Mouse (Mus musculus) forebrain, embryonic 13.5 days (tissue): ENCODE results near the gene Tbc1d25. TPM values are rescaled to one million over a fixed set of nuclear protein-coding genes. Genes with fewer than 3 reads are reported as not detected.

ENCODE experiments used
- ATAC-seq: fragments of 200-750 bp; cut with Nextera tagmentation; 2 replicates; pipeline ENCODE4 v1.8.0; 2017
- H3K27ac ChIP-seq: fragments of 300-500 bp; sonication (generic); 2 replicates; pipeline ENCODE4 v1.5.1; 2015; ENCODE audit warnings: inconsistent platforms, mild to moderate bottlenecking, moderate library complexity
- H3K27me3 ChIP-seq: fragments of 300-500 bp; sonication (generic); 2 replicates; pipeline ENCODE4 v1.6.1; 2015; ENCODE audit warnings: mild to moderate bottlenecking, inconsistent platforms
- H3K36me3 ChIP-seq: fragments of 300-500 bp; sonication (generic); 2 replicates; pipeline ENCODE4 v1.6.1; 2015; ENCODE audit warnings: mild to moderate bottlenecking, inconsistent platforms; ENCODE audit not compliant: poor library complexity, severe bottlenecking
- H3K4me1 ChIP-seq: fragments of 300-500 bp; sonication (generic); 2 replicates; pipeline ENCODE4 v1.6.1; 2015; ENCODE audit warnings: inconsistent platforms
- H3K4me2 ChIP-seq: fragments of 300-500 bp; sonication (generic); 2 replicates; pipeline ENCODE4 v1.6.1; 2015; ENCODE audit warnings: inconsistent platforms, mild to moderate bottlenecking, moderate library complexity
- H3K4me3 ChIP-seq: fragments of 300-500 bp; sonication (generic); 2 replicates; pipeline ENCODE4 v1.5.1; 2015; ENCODE audit warnings: mild to moderate bottlenecking, inconsistent platforms
- H3K9ac ChIP-seq: fragments of 300-500 bp; sonication (generic); 2 replicates; pipeline ENCODE4 v1.6.1; 2015; ENCODE audit warnings: mild to moderate bottlenecking, inconsistent platforms
- H3K9me3 ChIP-seq: fragments of 300-500 bp; sonication (generic); replicated peaks from 2 replicates; pipeline ENCODE4 v1.6.1; 2016; ENCODE audit warnings: inconsistent platforms
- WGBS: fragments of 180-500 bp; shearing (Covaris S2); methylation state at CpG from one replicate; pipeline ENCODE4 v1.1.7; 2015; 5-methylcytosine and 5-hydroxymethylcytosine counted together
- polyA plus RNA-seq: library from polyadenylated mRNA; unstranded; fragments of >200 nt; fragmentation: Nextera tagmentation; extraction: Ambion mirVana; gene quantifications from 2 replicates; pipeline ENCODE4 v1.2.1, GENCODE M21; 2015

Gene Tbc1d25
- polyA plus RNA-seq, 1 experiment from 2014 or later: 14.2 TPM

DNA sequence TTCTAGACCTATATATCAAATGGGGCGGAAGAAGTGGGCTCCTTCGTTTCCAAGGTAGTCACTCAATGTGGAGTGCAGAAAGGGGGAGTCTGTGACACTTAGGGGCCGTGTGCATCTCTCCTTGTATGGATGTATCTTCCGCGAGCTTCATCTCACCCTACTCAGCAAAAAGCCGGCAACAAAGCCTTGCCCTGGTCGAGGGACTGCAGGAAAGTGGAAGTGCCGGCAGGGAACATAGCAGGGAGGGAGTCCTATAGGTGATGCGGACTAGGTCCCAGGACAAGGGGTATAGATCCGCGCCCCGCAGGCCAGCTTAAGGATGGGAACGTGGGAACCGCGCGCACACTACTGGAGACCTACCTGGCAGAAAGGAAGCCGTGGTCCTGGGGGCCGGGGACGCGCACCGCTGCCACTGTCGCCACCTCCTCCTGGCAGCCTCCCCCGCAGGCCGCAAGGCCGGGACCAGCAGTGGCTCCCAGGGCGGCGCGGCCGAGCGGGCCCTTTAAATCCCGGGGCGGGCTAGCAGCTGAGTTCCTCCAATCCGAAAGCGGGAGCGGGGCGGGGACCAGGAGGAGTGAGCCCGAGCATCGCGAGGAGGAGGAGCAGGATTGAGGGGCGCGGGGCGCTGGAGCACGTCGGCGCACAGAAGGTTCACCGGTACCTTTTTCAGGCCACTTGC, 30.2 kb upstream of the Tbc1d25 start, which contains the start of gene Porcn:
Gene Porcn (minus strand): TSS at position 511 of the 679 bp plus-strand sequence.
- Histone ChIP-seq H3K36me3 (0 out of 2 replicates have a peak, but pooled peaks cover 3% of the 10 kb centered on the region), H3K4me2 (peak within 1 kb of the TSS; percentile 59), H3K9me3 (no peaks in the 10 kb centered on the region), H3K9ac (peak within 1 kb of the TSS; percentile 64), H3K4me3 (peak within 1 kb of the TSS; percentile 50), H3K27me3 (no peaks in the 10 kb centered on the region), H3K27ac (no peak within 1 kb of the TSS), H3K4me1 (peaks cover 7% of the 10 kb centered on the region)
- peak; percentile 99 for ATAC-seq
- WGBS: 10% methylated on average over 43 of the region's 46 CpGs

DNA sequence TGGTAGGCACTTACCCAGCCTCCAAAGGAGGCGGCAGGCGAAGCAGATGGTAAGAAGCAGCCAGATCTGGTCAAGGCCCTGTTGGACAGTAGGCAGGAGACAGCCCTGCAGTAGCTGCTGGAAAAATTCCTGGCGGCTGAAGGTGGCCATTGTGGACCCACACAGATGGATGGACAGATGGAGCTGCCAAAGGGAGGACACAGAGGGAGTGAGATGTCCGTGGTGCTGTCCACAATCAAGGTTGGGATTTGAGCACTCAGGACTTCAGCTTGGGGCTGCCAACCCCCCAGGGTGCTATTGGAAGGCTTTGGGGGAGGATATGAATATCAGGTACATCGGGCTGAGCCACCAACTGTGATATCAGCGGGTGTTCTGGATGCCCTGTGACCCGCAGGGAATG, 29.6 kb upstream of the Tbc1d25 start:
- H3K9ac ChIP-seq: peak overlapping the region; percentile 64; the same call in 1 of the 2 replicates
- ATAC-seq: no peak

DNA sequence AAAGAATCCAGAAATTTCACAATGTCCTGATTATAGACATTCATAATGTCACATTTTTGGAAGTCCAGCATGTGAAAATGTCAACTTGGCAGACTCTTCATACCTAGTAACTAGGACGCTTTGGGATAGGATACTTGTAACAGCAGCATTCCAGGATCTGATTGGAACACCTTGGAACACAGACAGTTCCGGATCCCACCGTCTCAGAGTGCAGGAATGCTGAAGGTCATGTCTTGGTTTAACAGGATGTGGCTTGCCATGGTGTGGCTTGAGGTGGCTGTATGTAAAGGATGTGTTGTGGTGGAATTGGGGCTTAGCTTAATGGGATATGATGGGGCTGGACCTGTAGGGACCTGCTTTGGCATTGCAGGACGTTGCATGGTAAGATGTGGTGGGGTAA, 29.1 kb upstream of the Tbc1d25 start:
- Histone ChIP-seq H3K27me3 (no peaks in the 10 kb centered on the region), H3K27ac (no peak overlapping the region), H3K9ac (no peak overlapping the region), H3K9me3 (no peaks in the 10 kb centered on the region), H3K36me3 (0 out of 2 replicates have a peak, but pooled peaks cover 7% of the 10 kb centered on the region), H3K4me3 (no peak overlapping the region), H3K4me2 (peak overlapping the region; percentile 59; the same call in 1 of the 2 replicates), H3K4me1 (peaks cover 7% of the 10 kb centered on the region)
- ATAC-seq: no peak
- 68% methylated on average over 4 of the region's 4 CpGs for WGBS

More for the DNA sequence above, 29.6 kb upstream of the Tbc1d25 start:
- Histone ChIP-seq H3K27me3 (no peaks in the 10 kb centered on the region), H3K36me3 (0 out of 2 replicates have a peak, but pooled peaks cover 7% of the 10 kb centered on the region), H3K27ac (no peak overlapping the region), H3K4me2 (peak overlapping the region; percentile 59), H3K9me3 (no peaks in the 10 kb centered on the region), H3K4me1 (peaks cover 7% of the 10 kb centered on the region), H3K4me3 (peak overlapping the region; percentile 50)
- WGBS: 32% methylated on average over 7 of the region's 7 CpGs

DNA sequence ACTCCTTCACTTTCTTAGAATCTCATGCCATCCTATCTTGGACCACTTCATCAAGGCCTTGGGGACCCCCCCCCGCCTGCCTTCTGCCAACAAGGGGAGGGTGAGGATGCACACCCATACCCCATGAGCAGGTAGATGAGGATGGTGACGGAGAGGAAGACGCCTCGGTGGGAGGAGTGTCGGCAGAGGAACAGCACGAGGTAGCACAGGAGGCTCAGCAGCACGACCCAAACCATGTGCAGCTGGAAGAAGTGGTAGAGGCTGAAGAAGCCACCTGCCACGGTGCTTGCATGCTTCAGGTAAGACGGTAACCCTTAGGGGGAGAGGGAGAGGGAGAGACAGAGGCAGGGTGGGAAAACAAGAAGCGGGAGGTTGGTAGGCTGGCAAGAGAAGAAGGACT, 28.1 kb upstream of the Tbc1d25 start:
- H3K4me2 ChIP-seq: no peak overlapping the region
- WGBS: 79% methylated on average over 10 of the region's 10 CpGs
- peaks cover 10% of the 10 kb centered on the region; the same call in 1 of the 2 replicates for H3K36me3 ChIP-seq
- no peaks in the 10 kb centered on the region for H3K9me3 ChIP-seq
- no peak for ATAC-seq
- no peaks in the 10 kb centered on the region for H3K27me3 ChIP-seq
- peaks cover 7% of the 10 kb centered on the region for H3K4me1 ChIP-seq
- H3K27ac ChIP-seq: no peak overlapping the region
- no peak overlapping the region for H3K9ac ChIP-seq
- H3K4me3 ChIP-seq: no peak overlapping the region

DNA sequence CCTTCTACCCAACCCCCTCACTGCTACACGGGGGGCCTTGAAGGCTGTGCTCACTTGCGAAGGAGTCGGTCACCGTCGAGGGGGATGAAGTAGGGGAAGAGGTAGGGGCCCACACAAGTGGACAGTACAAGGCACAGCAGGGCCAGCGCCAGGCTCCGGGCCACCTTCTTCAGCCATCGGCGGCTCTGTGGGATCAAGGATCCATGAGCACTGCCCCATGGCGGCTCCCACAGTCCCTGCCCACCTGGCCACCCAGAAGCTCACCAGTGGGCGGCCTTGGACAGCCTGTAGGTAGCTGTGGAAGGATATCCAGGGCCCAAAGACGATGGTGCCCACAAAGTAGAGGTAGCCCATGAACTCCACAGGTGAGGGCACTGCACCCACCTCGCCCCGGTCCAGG, 27.1 kb upstream of the Tbc1d25 start:
- no peaks in the 10 kb centered on the region for H3K9me3 ChIP-seq
- H3K36me3 ChIP-seq: peaks cover 16% of the 10 kb centered on the region; the same call in 1 of the 2 replicates
- no peak for ATAC-seq
- no peak overlapping the region for H3K4me3 ChIP-seq
- no peak overlapping the region for H3K27ac ChIP-seq
- no peak overlapping the region for H3K9ac ChIP-seq
- H3K27me3 ChIP-seq: no peaks in the 10 kb centered on the region
- H3K4me2 ChIP-seq: no peak overlapping the region
- peaks cover 7% of the 10 kb centered on the region for H3K4me1 ChIP-seq
- WGBS: 91% methylated on average over 12 of the region's 14 CpGs

DNA sequence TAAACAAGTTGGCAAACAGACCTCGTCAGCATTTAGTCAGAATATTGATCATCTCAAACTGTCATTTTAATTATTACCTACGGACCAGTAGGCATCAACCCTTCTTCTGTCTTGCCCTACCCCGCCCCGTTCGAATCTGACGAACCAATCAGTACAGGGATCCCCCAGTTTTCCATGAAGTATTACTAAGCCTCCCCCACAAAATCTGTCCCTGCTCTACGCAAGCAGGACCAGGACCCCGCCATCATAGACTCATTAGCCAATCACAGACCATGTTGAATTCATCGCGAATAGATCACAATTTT, 17.4 kb upstream of the Tbc1d25 start, which contains the start of gene Ebp:
Gene Ebp (minus strand): TSS at position 94 of the 305 bp plus-strand sequence.
- Histone ChIP-seq H3K9me3 (no peaks in the 10 kb centered on the region), H3K27me3 (no peaks in the 10 kb centered on the region), H3K9ac (peak within 1 kb of the TSS; percentile 68), H3K27ac (peak within 1 kb of the TSS; percentile 51; the same call in 1 of the 2 replicates), H3K4me1 (no peaks in the 10 kb centered on the region), H3K4me2 (peak within 1 kb of the TSS; percentile 61), H3K36me3 (no peaks in the 10 kb centered on the region), H3K4me3 (peak within 1 kb of the TSS; percentile 48)
- WGBS: 27% methylated on average over 10 of the region's 10 CpGs
- ATAC-seq: peak; percentile 61

DNA sequence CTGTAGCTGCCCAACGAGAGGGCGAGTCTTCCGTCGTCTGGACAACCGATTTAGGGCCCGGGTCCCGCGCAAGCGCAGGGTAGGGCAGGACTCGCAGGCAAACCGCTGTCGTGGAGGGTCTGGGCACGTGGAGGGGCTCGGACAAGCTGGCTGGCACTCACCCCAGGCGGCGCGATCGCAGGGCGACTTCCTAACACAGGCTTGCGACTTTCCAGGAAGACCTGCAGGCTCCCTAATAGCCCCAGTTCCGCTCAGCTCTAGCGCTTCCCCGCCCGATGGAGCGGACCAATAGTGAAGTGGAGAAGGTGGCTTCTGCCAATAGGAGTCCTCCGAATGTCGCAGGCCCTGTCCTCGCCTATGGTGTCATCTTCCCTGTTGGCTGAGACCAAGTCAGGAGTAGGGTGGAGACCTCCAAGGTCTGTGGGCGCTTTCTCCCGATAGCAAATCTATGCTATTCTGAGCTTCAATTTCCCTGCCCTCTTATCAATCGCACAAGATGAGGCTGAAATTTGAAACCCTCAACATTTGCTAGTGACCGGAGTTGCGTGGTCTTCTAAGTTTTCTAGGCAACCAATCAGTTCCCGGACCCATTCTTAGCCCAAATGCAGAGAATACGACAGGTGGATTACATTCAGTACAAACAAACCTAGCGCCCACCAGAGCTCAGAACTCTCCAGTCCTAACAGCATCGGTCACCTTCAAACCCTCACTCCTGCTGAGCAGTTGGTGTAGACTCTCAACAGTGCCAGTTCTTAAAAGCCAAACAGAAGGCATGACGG, 16.8 kb upstream of the Tbc1d25 start:
- H3K9me3 ChIP-seq: no peaks in the 10 kb centered on the region
- no peaks in the 10 kb centered on the region for H3K27me3 ChIP-seq
- 16% methylated on average over 38 of the region's 38 CpGs for WGBS
- no peaks in the 10 kb centered on the region for H3K4me1 ChIP-seq
- H3K36me3 ChIP-seq: no peaks in the 10 kb centered on the region
- H3K4me3 ChIP-seq: peak overlapping the region; percentile 48
- H3K27ac ChIP-seq: peak overlapping the region; percentile 51; the same call in 1 of the 2 replicates
- peak overlapping the region; percentile 68 for H3K9ac ChIP-seq
- H3K4me2 ChIP-seq: peak overlapping the region; percentile 61
- ATAC-seq: peak; percentile 97

DNA sequence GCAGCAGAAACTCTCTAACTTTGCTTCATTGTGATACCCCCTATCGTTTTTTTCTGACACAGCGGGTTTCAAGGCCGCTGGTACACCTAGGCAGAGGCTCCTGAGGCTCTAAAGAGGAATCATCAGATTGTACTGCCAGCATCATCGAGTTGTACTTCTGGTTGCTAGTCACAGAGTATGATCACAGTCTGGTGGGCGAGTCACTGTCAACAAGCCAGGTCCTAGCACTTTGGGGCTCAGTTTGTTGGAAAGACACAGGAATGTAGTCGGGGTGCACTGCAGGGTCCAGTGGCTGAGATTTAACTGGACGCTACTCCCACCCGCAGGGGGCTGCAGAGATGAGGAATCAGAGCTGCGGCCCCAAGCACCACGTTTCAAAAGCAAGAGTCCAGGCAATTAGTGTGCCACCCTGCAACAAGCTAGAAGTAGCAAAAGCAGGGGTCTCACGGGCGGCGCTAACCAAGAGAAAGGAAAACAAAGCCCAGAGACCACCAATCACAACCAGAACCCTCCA, 16.2 kb upstream of the Tbc1d25 start:
- Histone ChIP-seq H3K27ac (peak overlapping the region; percentile 51; the same call in 1 of the 2 replicates), H3K9me3 (no peaks in the 10 kb centered on the region), H3K36me3 (no peaks in the 10 kb centered on the region), H3K4me2 (peak overlapping the region; percentile 61), H3K4me1 (no peaks in the 10 kb centered on the region), H3K4me3 (peak overlapping the region; percentile 48), H3K9ac (peak overlapping the region; percentile 68), H3K27me3 (no peaks in the 10 kb centered on the region)
- ATAC-seq: no peak
- 14% methylated on average over 13 of the region's 13 CpGs for WGBS

DNA sequence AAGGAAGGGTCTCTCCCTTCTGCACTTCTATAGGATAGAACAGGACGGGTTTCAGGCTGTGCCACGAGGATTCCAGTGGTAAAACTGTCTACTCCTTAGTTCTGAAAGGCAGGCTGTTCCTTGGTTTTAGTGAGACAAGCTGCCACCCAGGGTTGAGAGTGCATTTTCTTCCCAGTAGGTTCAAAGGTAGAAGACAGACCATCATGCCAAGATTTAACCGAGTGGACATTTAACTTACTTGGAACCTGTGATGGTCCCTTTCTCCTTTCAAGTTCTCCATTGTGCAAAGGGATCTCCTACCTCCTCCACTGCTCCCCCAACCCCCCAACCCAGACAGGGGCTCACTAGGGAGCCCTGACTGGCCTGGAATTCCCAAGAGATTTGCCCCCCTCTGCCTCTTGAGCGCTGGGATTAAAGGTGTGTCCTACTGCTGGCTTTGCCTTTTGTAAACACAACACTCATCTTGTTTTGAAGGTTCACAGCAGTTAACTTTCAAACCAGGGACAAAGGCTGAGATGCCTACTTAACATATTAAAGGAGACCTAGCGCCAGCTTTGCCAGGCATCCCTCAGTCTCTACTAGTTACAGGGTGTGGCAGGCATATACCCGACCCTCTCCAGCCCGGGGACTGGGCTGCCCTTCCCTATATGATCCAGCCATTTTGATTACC, 7.0 kb upstream of the Tbc1d25 start:
- no peak overlapping the region for H3K27ac ChIP-seq

DNA sequence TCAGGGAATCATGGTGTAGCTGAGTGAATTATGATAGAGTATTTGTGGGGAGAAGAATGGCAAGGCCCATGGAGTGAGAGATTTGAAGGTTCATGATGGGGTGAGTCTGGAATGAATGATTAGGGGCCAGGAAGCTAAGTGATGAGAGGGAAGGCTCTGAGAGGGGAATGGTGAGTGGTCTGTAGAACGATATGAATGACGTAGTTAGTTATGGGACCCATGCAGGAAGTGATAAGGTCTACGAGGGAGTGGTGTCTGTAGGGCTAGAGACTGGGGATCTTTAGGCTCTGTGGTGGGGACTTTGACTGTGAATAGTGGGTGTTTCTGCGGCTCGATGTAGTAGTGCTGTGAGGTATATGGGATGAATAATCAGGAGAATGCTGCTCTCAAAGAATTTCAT, 3.7 kb upstream of the Tbc1d25 start:
- Histone ChIP-seq H3K27ac (no peak overlapping the region), H3K4me1 (peaks cover 4% of the 10 kb centered on the region), H3K4me2 (no peak overlapping the region), H3K9me3 (no peaks in the 10 kb centered on the region), H3K27me3 (no peaks in the 10 kb centered on the region), H3K9ac (no peak overlapping the region), H3K36me3 (no peaks in the 10 kb centered on the region), H3K4me3 (no peak overlapping the region)
- 90% methylated on average over 5 of the region's 5 CpGs for WGBS
- no peak for ATAC-seq

More for the DNA sequence above, 7.0 kb upstream of the Tbc1d25 start:
- ATAC-seq: no peak
- H3K4me3 ChIP-seq: no peak overlapping the region
- no peaks in the 10 kb centered on the region for H3K27me3 ChIP-seq
- no peak overlapping the region for H3K4me2 ChIP-seq
- no peaks in the 10 kb centered on the region for H3K4me1 ChIP-seq
- H3K36me3 ChIP-seq: 0 out of 2 replicates have a peak, but pooled peaks cover 3% of the 10 kb centered on the region
- H3K9ac ChIP-seq: no peak overlapping the region
- no peaks in the 10 kb centered on the region for H3K9me3 ChIP-seq
- WGBS: 24% methylated on average over 7 of the region's 7 CpGs

DNA sequence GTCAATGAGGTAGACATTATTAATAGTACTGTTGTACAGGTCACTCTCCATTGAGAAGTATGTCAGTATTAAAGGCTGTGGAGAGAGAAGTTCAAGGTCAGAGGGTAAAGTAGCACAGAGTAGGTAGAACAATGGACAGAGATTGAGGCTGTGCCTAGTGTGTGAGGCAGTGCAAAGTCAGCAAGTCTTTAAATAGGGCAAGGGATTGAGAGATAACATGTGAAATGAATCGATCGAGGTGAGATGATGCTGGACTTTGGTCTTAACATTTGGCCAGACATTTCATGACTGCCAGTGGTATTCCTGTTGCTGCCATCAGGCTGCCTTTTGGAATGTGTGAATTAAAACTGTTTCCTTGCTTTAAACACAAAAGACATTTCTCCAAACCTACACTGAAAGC, 2.9 kb upstream of the Tbc1d25 start:
- WGBS: 89% methylated on average over 2 of the region's 2 CpGs
- peaks cover 4% of the 10 kb centered on the region for H3K4me1 ChIP-seq
- H3K27me3 ChIP-seq: no peaks in the 10 kb centered on the region
- H3K9me3 ChIP-seq: no peaks in the 10 kb centered on the region
- H3K4me2 ChIP-seq: no peak overlapping the region
- no peak overlapping the region for H3K4me3 ChIP-seq
- ATAC-seq: no peak
- no peak overlapping the region for H3K9ac ChIP-seq
- H3K27ac ChIP-seq: no peak overlapping the region
- H3K36me3 ChIP-seq: no peaks in the 10 kb centered on the region

DNA sequence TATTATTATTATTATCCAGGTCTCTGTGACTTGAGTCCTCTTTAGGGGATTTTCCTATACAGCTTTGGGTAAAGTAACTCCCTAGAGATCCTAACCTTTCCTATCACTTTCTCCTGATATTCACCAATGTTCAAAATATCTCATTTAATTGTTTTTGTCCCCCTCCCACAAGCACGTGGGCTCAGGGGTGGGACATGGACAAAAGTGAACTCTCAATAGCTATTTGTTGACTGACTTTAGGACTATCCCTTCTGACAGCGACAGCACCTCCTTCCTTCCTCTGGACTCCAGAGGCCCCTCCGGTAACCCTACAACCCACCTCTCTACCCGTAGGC, 845 bp downstream of the Tbc1d25 start:
- H3K27me3 ChIP-seq: no peaks in the 10 kb centered on the region
- WGBS: 9% methylated on average over 4 of the region's 4 CpGs
- peak overlapping the region; percentile 56 for H3K4me2 ChIP-seq
- H3K4me3 ChIP-seq: peak overlapping the region; percentile 58
- no peak overlapping the region for H3K27ac ChIP-seq
- H3K9ac ChIP-seq: peak overlapping the region; percentile 68
- H3K36me3 ChIP-seq: 0 out of 2 replicates have a peak, but pooled peaks cover 7% of the 10 kb centered on the region
- peaks cover 4% of the 10 kb centered on the region for H3K4me1 ChIP-seq
- no peak for ATAC-seq
- H3K9me3 ChIP-seq: no peaks in the 10 kb centered on the region
